Mouse (Mus musculus): Measurements from ENCODE around the gene Erbb2. TPM values are rescaled to one million over a fixed set of nuclear protein-coding genes. Genes with fewer than 3 reads are reported as not detected.

The Erbb2 gene
- total RNA-seq, 1 experiment from 2014 or later: 5.9 TPM

DNA sequence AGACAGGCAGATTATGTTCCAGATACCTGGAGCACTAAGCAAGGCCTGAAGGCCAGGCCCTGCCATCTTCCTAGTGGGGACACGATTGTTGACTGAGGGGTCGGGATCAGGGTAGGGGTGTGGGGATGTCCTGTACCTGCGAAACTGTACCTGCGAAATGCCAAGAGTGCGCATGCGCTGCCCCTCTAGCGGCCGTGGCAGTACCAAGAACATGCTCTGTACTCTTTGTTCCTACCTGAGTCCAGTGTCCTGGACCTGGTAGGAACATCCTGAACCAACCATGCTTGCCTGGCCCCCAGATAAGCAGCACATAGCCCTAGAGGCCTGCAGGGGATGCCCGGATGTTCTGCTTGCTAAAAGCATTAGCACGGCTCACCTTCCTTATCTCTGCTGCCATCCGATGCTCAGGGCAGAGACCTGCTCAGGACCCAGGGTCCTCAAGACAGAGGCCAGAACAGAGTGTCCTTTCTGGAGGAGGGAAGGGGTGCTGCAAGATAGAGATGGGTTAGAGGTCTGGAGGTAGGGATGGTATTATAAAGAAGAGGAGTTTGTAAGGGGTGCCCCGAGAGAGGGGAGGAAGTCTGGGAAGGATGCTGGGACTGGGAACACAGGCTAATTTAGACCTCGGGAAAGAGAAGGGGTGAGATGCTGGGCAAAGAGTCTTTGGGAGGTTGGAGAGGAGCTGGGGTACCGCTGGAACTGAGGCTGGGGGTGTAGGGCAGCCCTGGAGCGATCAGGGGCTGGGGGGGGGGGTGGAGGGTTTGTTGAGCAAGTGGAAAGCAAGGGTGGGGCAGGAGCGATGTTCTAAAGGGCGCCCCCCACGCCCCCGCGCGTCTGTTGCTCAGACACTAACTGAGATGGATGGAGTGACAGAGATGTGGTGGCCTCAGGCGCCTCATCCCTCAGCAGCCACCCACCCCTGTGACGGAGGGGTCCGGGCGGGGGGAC, 26.4 kb upstream of the Erbb2 start, which contains the start of gene Pnmt:
TSS of gene Pnmt (plus strand) at position 813 of the 948 bp plus-strand sequence.
- DNase-seq: no peak

DNA sequence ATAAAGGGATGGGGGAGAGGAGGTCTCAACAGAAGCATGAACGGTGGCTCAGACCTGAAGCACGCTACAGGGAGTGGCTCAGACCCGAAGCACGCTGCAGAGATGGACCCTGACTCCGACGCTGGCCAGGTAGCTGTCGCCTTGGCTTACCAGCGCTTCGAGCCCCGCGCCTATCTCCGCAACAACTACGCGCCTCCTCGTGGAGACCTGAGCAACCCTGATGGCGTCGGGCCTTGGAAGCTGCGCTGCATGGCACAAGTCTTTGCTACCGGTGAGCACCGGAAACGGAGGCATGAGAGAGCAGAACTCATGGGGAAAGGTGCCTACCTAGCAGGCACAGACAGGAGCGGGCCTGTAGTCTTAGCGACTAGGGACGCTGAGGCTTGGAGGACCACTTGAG, 25.7 kb upstream of the Erbb2 start:
- DNase-seq: no peak

DNA sequence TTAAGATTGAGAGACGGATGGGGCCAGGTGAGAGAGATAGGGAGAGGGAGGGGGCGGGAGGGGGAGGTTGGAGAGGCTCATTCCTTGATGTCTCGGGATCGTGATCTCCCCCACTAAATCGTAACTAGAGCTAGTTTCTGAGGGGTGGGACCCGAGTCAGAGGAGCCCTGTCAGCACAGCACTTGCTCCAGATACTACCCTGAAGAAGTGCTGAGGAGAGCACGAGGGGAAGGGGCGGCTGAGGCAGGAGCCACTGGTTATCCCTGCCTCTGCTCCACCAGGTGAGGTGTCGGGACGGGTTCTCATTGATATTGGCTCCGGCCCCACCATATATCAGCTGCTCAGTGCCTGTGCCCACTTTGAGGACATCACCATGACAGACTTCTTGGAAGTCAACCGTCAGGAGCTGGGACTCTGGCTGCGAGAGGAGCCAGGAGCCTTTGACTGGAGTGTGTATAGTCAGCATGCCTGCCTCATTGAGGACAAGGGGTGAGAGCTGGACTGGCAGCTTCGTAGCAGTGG, 25.2 kb upstream of the Erbb2 start:
- no peak for DNase-seq

DNA sequence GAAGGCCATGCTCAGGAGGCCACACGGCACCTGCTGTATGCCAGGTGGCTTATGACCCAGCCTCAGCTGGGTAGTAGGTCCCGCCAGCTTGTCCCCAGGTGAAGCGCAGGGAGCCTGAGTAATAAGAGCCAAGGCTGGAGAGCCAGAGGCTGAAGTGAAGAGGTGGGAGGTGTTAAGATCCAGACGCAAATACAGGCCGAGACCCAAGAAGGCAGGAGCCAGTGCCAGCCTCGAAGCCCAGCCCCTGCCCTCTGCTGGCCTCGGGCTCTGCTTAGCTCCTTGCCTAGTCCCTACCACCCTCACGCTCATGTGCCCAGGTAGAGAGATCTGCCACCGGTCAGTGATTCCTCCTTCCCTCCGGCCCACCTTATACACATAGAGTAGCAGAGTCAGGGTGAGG, 24.0 kb upstream of the Erbb2 start:
- DNase-seq: no peak

DNA sequence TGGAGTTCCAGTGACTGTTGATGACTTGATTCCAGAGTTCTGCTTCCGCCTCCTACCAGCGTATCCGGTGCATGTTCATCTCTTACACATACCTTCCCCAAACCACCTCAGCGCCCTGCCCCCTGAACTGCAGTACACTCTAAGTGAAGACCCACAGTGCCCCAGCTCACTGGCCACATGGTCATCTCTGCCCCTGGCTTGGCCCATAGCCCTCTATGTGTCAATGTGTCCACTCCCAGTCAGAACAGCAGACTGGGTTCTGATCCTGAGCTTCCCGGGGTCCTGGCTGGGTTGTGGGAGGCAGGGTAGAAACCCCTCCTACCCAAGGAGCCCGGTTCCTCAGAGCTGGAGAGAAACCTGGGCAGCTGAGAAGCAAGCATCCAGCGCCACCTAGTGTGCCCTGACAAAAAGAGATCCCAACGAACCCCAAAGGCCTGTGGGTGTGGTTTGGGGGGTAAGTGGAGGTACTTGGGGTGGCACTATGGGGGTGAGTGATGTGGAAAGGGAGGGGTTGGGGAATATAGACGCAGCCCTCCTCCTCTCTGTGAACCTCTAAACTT, 23.0 kb upstream of the Erbb2 start:
- peak; percentile 72 for DNase-seq

DNA sequence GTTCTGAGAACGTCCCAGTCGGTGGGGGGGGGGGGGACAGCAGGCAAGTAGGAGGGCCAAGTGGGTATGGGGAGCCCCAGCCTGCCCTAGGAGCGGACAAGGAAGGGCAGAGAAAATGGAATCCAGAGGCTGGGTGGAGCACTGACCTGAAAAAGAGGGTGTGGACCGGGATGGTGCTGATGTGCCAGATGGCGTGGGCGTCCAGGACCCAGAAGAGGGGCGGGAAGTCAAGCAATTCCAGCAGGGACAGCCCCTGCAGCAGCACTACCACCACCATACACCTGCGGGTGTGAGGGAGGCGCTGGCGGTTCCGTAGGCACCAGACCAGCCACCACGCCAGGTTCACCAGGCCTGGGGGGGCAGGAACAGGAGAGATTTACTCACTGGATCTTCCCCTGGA, 22.1 kb upstream of the Erbb2 start:
- DNase-seq: no peak

DNA sequence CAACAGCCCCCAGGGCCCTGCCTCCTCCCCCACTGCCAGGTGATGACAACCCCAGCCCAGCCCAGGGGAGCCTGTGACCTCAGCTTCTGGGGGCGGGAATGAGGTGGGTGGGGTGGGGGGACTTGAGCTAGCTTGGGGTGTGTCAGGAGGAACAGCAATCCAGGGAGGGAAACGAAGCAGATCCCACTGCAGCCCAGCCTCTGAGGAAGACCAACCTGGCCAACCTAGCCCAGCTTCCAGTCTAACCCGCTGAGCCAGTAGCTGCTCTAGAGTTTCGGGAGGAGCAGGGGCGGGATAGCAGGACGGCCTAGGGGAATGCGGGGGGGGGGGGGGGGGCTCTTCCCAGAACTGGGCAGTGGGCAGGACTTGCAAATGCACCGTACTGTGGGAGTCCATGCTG, 20.2 kb upstream of the Erbb2 start:
- no peak for DNase-seq

DNA sequence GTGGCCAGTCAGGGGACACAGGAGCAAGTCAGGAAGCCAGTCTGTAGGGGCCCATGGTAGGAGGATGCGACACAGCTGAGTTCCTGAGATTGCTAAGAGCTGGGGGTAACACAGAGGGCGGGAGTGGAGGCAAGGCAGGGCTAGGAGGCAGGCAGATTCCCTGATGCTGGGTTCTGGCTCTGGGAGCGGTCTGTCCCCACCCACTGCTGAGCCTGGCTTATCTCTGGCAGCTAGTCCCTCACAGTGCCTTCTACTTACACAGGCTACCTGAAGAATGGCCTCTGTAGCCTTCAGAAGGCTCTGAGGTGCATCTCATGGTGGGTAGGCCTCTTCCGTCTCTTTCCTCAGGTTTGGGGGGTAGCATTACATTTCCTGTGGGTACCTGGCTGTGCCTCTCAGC, 19.6 kb upstream of the Erbb2 start:
- no peak for DNase-seq

DNA sequence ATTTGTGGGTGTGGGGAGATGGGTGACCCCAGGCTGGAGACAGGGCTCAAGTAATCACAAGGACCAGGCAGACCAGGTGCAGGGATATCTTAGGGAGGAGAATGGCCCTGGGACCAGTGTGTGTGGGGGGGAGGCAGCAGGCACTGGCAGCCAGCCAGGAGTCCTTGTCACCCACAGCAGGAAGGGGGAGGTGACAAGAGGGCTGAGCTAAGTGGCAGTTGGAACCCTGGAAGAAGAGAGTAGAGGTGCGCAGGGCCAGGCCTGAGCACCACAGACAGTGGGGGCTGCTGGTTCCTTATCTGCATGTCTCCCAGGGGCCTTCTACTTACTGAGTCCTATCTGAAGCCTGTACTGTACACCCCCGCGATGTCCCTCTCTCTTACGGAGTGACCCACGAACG, 19.0 kb upstream of the Erbb2 start:
- peak; percentile 72 for DNase-seq

DNA sequence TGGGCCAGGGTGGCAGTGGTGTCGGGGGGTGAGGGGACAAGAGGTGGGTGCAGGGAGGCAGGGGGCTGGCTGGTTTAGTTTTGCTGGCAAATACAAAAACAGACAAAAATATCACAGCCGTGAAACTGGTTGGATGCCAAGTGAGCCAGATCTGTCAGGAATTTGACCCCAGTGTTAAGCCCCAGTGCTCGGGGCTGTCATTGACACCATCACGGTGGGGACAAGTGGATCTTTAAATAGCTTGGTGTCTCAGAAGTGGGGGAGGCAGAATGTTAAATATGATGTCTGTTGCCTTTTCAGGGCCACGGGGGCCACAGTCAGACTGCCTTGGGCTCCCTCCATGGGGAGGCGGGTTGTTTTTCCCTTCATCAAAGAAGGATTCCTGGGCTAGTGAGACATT, 18.0 kb upstream of the Erbb2 start:
- no peak for DNase-seq

DNA sequence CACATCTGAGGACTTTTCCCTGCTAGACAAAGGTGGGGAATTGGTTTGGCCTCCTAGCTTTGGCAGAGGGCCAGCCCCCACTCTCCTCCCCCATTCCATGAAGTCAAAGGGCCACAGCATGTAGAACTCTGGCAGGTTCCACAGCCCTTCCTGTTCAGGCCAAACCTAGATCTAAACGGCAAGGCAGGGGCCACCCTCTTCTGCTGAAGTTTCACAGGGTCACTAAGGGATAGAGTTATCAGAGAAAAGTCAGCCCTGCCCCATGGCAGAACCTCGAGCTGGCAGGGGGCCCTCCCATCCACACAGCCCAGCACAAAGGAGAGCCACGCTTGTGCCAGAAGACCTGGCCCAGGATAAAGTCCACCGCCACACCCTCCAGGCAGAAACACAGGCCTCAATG, 17.2 kb upstream of the Erbb2 start:
- DNase-seq: no peak

DNA sequence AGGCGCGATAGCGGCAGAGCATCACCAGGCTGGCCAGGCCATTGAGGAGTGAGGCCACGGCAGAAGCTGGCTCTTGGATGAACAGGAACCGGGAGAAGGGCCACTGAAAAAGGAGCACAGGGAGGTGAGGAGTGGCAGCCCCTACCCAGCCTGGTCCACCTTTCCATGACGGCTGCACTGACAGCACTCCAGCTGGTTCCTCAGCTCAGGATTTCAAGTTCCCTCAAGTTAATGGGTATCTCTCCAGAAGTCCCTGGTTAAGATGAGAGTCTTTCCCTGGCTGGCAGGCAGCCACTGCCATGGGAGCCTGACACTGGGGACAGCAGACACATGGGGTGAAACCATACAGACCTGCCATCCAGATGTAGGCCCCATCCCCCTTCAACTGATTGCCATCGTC, 14.3 kb upstream of the Erbb2 start:
- DNase-seq: no peak

DNA sequence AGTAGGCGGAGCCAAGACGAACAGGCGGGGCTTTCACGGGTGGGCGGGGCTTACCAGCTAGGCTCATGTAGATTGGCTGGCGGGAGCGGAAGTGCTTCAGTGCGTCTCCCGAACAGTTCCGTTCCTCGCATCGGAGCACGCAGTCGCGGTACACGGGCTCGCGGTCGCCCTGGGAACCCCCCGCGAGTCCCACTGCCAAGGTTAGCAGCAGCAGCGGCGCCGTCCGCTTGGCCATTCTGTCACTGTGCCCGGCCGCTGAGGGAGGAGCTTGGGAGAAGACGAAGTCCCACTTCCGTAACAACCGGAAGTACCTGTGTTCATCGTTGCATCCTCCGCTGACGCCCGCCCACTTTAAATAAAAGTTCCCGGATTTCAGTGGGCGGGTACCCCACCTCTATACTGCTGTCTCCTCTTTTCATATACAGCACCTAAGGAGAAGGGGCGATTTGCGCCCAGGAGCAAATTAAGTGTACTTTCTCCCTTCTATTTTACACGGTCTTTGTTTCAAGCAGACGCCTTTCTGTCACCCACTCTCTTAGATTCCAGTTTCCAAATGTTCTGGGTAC, 12.0 kb upstream of the Erbb2 start, which contains the start of gene Pgap3:
TSS of gene Pgap3 (minus strand) at position 330 of the 566 bp plus-strand sequence.
- peak; percentile 93 for DNase-seq

DNA sequence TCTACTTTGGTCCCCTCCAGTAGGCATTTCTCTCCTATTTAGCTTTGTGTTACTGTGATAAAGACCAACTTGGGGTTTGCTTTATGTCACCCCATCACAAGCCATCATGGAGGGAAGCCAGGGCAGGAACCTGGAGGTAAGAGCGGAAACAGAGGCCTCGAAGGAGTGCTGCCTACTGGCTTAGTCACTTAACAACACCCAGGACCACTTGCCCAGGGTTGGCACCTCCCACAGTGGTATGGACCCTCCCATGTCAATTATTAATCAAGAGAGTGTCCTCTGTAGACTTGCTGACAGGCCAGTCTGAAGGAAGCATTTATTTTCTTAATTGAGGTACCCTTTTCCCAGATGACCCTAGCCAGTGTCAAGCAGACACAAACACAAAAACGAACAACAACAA, 11.5 kb upstream of the Erbb2 start:
- DNase-seq: no peak

DNA sequence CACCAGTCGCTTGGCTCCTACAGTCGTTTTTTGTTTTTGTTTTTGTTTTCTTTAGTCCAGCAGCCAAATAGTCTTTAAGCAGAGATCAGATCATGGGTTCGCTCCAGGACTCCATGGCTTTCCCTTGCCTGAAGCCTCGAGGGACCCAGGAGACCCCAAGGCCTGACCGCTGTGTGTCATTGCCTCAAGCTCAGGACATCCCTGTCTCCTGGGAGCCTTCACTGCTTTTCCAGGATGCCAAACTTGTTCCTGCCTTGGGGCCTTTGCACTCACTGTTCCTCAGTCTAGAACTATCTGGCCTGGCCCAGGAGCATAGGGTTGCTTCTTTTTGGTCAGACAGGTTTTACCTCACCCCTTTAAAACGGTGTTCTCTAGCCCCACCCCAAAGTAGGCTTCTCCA, 5.6 kb upstream of the Erbb2 start:
- DNase-seq: no peak

DNA sequence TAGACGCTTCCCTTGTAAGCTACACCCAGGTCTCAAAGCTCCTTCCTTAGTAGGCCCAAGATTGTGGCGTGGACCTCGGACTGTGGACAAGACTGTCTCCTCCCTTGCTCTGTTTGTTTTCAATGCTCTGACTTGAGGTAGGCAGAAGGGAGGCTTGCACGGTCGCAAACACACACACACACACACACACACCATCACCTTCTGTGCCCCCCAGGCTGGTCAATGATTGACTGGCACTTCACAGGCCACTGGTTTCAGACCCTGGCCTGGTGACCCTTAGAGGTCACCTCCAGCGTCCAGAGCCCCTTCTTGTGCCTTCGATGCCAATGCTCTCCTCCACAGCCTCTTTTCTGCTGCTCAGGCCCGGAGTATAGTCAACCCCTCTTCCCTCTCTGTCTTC, 3.4 kb upstream of the Erbb2 start:
- no peak for DNase-seq

DNA sequence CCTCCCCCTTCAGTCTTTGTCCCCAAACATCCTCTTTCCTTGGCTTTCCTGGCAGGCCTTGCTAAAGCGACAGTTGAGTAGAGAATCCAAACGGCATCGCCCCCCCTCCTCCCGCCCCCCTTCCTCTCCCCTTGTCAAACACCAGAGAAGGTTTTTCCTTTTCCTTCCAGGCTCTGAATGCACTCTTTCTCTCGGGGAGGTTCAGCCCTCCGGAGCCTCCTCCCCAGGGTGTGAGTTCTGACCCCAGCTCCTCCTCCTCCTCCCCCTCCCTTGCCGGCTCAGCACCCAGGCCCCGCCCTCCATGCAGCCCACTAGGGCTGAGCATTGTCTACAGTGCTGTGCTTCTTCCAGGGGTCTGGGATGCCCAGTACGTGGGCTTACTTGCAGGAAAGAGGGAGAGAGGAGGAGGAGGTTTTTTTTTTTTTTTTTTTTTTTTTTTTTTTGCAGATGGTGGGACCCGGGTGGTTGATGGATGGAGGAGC, 2.9 kb upstream of the Erbb2 start:
- no peak for DNase-seq

DNA sequence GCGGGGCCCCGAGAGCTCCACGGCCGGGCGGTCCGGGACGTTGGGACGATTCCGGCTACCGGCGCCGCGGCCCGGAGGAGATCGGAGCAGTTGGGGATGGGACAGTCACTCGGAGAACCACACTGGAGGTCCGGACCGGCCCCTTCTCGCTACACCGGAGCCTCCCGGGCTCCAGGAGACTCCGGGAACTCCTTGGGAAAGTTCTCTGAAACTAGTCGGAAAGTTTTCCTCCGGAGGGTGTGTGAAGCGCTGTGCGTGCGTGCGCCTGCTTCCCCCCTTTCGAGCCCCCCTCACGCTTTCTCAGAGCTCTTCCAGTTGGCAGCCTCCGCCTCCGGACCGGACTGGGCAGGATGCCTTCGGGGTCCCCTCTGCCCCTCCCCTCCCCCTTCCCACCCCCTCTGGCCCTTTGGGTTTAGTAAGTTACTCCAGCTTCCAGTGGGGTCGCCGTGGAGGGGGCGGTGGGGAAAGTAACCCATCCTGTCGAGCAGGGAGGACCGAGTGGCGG, 579 bp downstream of the Erbb2 start:
- peak; percentile 37 for DNase-seq

DNA sequence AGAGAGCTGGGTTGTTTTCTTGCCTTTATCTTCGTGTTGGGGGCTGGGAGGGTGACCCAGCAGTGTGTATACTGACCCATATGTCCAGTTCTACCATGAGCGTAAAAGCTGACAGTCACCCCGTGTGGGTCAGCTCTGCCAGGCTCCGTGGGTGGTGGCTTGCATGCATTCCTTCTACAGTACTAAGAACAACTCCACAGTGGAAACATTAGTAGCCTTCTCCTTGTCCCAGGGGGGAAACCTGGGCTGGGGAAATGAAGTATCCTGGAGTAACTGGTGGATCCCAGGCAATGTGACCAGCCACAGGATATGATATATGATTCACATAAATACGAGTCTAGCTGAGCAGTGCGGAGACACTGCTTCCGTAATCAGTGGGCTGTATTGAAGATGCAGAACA, 1.5 kb downstream of the Erbb2 start:
- DNase-seq: no peak

DNA sequence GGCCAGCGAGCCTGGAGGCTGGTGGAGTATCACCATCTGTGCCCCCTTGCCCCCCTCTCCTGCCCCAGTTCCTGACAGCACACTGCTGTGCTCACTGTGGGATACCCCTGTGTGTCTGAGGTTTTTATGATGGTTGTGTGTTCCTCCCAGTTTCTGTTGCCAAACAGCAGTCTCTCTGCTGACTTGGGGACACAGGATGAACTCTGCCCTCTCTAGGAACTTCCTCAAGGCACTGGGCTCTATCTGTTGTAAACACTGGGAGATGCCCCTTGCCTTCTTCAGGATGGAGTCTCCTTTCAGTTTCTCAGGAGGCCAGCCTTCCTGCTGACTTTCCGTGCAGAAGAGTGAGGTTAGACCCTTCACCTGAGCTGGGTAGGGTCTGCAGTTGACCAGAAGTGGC, 1.9 kb downstream of the Erbb2 start:
- no peak for DNase-seq

DNA sequence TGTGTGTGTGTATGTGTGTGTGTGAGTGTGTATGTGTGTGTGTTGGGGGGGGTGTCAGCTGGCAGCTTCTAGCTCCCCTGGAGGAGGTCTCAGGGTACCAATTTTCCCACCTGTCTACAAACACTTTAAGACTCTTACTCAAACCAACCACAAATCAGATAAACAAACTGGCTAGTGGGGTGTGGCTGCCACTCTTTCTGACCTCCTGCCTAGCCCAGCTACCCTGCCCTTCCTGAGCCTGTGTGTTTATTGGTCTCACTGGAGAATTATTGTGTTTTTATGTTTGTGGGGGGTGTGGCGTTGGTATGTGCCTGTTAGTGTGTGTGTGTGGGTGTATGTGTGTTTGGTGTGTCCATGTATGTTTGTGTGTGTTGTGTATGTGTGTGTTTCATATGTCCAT, 4.8 kb downstream of the Erbb2 start:
- no peak for DNase-seq

DNA sequence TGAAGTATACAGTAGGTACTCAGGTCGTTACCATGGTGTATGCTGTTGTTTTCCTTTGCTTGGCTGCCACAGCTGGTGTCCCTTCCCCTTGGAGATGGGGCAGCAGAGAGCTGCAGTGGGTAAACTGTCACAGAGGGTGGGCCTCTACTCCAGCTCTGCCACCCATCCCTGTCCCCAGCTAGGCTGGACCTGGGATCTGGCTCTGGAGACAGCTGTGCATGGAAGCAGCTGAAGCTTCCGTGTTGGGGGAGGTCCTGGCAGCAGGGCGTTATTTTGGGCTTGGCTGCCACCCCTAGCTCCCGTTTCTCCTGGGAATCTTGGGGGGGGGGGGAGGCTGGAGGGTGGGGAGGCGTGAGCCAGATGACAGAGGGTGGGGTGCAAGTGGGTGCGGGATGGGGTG, 6.0 kb downstream of the Erbb2 start:
- no peak for DNase-seq
